Mouse (Mus musculus) C2C12 (cell line): ENCODE measurements around the gene Hist1h2ag.

Experiments used
- CEBPB ChIP-seq: IDR thresholded peaks from one replicate; pipeline ENCODE4 v1.6.1; 2011; ENCODE audit warnings: low read depth, mild to moderate bottlenecking, control low read depth, moderate library complexity
- CTCF ChIP-seq: IDR thresholded peaks from one replicate; pipeline ENCODE4 v1.5.1; 2011; ENCODE audit not compliant: control insufficient read depth, insufficient read depth, insufficient read length
- FOSL1 ChIP-seq: IDR thresholded peaks from one replicate; pipeline ENCODE4 v1.8.0; 2011; ENCODE audit warnings: mild to moderate bottlenecking, low read length; ENCODE audit not compliant: poor library complexity, insufficient read depth, severe bottlenecking
- MAX ChIP-seq: IDR thresholded peaks from one replicate; pipeline ENCODE4 v1.6.1; 2011; ENCODE audit warnings: mild to moderate bottlenecking, control low read depth
- USF1 ChIP-seq: IDR thresholded peaks from one replicate; pipeline ENCODE4 v1.6.1; 2011; ENCODE audit warnings: low read depth, mild to moderate bottlenecking, control low read depth, moderate library complexity

DNA sequence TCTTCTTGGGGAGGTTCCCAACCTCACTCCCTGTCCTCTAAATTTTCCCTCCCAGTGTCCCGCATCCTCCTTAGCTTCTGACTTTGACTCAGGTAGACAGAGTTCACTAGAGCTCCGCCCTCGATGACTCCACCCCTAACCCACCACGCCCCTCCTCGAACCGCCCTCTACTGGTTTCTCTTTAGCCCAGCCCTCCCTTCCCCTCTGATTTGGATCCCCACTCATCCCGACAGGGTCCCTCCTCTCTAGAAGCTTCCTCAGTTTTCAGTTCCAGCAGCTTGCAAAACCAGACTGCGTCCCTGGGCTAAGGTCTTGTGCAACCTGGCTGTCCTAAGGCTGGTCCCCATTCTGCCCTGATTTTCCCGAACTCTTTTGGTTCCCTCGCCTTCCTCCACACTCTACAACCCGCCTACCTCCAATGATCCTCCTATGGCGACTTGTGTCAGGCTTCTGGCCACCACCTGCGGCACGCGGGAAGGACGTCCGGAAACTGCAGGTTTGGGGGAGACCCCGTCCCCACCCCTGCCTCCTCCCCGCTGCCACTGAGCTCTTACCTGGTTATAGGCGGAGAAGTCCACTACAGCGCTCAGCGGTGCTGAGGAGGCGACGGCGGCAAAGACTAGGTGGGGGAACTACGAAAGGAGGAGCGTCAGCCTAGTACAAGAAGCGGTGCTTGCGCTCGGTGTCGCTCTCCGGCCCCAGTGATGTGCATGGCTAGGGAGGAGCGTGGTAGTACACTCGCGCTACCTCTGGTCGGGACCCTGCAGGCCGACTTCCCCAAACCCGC lies 36.2 kb downstream of the Hist1h2ag start:
- TF ChIP-seq MAX, result no peak
- TF ChIP-seq CTCF, result no peak
- no peak for TF ChIP-seq FOSL1
- TF ChIP-seq USF1, result no peak
- no peak for TF ChIP-seq CEBPB
